Mouse (Mus musculus) heart, adult 11 months (tissue): Measurements from ENCODE around the gene Rhobtb1.

Experiments
- DNase-seq: peaks from one replicate; pipeline ENCODE4 v3.0.0; 2022

Rhobtb1 gene

DNA sequence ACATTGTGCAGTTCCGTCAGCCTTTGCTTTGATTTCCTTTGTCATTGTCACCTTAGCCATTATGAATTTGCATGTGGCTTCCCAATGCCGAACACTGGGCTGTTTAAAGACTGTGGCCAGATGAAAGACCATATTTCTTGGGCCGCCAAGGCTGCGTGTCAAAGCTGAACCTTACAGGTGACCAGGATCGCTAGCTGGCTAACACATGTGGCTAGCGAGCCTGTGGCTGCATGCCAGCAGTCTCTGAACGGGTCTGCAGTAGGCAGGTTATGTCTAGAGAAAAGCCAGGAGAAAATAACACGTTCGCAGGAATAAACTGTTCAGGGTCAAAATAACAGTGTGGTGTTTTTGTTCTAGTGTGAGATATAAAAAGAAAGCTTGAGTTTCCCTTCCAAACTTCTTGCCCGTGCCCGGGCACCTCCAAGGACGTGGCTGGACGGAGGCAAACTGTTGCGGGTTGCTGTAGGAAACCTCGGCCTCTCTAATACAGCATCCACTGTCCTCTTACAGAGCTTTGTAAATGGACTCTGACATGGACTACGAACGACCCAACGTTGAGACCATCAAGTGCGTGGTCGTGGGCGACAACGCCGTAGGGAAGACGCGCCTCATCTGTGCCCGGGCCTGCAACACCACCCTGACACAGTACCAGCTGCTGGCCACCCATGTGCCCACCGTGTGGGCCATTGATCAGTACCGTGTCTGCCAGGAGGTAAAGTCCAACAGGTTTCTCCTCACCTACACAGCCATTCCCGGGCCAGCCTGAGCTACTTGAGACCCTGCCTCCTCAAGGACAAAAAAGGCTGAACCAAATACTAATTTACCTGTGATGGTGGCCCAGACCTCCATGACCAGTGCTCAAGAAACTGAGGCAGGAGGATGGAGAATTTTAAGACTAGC is 97.3 kb downstream of the Rhobtb1 start:
- DNase-seq, result peak; percentile 92

DNA sequence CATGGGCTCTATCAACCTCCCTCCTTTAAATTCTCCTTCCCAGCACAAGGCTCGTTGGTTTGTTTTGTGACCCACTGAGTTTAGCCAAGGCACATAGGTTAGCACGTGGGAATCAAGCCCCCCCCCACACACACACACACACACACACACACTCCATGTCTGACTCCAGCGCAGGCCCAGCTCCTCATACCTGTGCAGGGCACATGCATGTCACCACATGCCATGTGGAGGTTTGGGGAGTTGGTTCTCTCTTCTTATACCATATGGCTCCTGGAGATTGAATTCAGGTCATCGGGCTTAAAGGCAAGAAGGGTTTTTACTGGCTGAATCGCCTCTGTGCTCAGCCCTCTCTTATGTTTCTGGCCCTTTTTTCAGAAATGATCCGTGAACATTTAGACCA is 100.0 kb downstream of the Rhobtb1 start:
- DNase-seq, result peak; percentile 84

DNA sequence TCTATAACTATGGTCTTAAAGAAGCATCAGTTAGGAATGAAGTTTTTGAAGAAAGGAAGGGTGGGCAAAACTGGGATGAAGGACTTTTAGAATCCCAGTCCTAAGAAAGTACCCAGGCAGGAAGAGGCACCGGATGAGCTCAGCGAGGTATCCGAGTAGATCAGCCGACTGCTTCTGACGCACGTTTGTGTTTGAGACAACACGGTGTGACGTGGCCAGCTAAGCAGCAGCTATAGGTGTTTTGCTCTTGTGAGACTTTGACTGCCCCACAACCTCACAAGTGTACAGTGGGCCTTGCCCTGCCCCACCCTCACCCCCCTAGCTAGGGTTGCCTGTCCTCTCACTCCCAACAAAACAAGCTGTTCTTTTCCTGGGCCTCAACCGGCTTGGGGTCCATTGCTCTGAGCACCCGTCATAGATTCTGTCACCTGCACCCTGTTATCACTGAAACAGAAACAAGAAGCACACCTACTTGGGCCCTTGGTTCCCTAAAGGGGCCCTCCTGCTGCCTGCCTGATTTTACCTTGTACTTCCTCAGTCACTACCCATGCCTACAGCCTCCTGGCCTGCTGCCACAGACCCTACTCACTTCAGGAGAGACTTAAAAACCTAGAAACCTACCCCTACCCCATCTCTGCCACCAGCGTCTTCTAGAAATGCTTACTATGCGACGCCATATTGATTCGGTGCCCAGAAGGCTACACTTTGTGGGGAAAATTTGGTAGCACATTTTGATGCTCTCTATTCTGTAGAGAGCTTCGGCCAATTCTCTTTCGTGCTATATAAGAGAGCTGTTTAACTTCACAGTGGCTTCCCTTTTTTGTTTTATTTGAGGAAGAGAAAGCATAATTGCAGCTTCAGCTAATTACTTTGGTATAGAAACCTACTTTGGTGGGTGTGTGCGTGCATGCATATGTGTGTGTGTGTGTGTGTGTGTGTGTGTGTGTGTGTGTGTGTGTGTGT is 101.2 kb downstream of the Rhobtb1 start:
- peak; percentile 92 for DNase-seq

DNA sequence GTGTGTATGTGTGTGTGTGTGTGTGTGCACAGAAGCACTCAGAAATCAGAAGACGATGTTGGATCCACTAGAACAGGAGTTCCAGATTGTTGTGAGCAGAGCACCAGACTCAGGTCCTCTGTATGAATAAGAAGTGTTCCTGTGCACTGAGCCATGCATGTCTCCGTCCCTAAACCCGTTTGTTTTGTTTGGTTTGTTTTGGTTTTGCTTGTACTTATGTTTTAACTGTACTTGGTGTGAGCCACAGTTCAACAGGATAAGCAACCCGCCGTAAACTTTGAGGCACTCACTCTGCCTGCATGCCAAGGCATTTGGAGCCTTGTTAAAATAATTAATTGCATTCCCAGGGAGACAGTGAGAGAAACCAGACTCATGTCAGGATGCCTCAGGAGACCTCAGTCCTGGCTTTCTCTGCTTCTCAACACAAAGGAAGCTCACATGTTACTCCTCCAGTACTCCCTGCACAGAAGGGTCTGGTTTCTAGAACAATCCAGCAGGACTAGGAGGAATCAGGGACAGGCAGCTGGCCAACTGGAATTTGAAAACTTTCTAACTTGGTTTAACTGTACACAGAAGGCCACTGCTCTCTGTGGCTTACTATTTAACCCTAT is 101.9 kb downstream of the Rhobtb1 start:
- DNase-seq, result peak; percentile 97

DNA sequence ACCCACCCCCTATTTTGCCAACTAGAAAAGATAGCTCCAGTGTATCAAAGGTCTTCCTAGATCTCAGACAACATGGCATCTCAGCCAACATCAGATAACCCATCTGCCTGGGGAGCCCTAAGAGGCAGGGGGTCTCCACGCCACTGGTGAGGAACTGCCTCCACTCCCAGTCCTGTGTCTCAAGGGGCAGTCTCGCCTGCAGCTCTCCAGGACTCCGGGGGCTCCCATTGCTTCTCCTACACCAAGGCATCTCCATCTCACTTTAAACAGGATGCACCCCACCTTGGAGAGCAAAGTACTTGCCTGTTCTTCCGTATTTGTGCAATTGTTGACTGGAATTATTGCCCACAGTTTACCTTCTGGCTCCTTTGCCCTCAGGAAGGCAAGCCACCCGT is 102.4 kb downstream of the Rhobtb1 start:
- peak; percentile 91 for DNase-seq

DNA sequence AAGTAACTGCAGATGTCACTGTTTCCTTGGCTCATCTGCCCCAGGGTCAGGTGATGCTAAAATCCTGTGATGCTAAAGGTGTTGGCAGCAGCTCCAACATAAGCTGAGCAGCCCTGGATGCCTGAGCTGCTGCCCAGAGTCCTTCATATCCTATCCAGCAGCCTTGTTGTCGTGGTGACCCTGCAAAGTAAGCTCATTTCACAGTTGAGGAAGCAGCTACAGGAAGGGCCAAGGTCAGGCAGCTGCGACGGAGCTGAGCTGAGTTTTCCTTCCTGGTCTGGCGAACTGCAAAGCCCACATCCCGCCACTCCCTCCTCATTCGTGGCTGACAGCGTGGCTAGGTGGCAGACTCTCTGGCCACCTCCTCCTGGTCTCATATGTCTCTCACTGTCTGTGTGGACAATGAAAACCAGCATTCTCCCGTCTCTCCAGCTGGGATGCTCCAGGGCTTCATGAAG is 103.2 kb downstream of the Rhobtb1 start:
- DNase-seq, result peak; percentile 99

DNA sequence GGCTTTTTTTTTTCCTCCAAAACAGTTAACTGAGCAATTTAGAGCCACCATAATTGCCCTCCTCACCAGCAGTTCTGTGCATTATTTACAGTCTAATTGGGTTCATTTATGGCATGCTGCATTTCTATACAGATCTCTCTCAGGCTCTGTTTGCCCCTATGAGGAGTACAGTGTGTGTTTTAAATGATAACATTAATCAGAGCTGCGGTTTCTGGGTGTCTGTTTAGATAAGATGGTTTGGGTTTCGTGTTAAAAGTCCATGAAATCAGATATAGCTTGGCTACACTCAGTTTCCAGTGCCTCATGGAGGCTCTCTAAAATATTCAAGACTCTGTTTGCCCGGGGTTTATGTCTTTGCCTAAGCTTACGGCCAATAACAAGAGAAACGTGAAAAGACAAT is 104.4 kb downstream of the Rhobtb1 start:
- DNase-seq, result no peak

DNA sequence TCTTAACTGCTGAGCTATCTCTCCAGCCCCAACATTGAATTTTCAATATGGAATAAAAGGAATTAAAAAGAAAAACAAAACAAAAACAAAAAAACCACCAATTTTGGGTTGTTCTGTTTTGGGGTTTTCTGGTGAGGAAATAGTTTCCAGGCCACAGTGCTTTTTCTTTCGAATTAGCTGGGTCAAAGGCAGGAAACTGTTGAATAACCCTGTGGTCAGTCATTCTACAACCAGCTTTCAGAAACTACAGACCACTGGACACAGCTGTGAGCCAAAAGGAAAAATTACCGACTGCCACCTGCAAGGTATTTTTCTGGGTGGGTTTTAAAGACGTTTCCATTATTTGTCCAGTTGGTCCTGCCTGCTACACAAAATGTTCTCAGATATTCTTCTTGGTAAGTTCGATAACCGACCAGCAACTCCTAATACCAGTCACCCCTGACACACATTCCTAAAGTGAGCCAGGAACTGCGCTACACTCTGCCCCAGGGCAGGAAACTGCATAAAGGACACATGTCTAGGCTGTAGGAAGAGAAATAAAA is 106.4 kb downstream of the Rhobtb1 start:
- peak; percentile 91 for DNase-seq

DNA sequence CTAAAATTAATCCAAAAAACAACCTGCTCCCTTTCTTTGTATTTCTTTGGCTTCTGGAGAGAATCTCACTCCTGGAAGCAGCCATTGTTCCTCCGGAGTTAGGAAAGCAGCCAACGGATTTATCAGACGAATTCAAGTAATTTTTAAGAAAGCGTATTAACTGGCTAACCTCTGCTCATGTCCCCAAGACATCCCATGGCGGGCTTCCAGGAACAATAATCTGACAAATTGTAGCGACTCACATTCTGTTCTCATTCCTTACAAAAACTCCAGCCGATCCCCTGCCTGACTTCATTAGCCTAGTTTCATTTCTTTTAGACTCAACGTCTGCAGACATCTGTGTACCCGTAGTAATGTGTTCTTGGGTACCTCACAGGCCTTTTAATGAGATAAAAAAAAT is 107.4 kb downstream of the Rhobtb1 start:
- DNase-seq, result peak; percentile 97

DNA sequence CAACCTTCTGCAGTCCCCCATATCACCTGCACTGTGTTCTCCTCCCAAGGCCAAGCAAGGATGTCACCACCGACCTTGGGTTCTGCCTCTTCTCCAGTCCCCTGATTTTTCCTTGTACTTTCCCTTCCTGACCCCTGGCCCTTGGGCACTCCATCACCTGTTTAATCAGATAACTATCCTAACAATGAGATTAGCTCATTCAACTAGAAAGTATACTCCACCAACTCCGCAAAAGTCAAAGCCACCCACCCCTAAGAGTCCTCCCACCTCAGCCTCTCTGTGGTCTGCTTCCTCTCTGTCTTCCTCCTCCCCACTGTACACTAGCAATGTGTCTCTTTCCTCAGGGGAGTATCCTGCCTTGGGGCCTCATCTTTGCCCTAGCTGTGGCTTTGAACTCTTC is 107.9 kb downstream of the Rhobtb1 start:
- peak; percentile 94 for DNase-seq

DNA sequence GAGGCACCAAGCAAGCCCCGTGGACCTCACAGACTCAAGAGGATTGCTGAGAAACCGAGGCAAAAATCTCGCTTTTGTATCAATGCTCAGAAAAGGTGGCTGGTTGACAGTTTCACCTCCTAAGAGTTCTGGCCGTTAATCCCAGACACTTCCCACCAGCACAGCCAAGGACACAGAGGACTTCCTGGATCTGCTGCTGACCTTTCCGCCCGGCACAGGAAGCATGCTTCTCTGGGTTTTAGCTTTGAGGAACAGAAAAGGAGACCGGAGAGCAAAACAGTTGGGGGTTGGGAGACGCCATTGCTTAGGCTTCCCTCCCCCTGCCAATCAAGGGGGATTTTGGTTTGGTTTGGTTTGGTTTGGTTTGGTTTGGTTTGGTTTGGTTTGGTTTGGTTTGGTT is 108.7 kb downstream of the Rhobtb1 start:
- peak; percentile 97 for DNase-seq

DNA sequence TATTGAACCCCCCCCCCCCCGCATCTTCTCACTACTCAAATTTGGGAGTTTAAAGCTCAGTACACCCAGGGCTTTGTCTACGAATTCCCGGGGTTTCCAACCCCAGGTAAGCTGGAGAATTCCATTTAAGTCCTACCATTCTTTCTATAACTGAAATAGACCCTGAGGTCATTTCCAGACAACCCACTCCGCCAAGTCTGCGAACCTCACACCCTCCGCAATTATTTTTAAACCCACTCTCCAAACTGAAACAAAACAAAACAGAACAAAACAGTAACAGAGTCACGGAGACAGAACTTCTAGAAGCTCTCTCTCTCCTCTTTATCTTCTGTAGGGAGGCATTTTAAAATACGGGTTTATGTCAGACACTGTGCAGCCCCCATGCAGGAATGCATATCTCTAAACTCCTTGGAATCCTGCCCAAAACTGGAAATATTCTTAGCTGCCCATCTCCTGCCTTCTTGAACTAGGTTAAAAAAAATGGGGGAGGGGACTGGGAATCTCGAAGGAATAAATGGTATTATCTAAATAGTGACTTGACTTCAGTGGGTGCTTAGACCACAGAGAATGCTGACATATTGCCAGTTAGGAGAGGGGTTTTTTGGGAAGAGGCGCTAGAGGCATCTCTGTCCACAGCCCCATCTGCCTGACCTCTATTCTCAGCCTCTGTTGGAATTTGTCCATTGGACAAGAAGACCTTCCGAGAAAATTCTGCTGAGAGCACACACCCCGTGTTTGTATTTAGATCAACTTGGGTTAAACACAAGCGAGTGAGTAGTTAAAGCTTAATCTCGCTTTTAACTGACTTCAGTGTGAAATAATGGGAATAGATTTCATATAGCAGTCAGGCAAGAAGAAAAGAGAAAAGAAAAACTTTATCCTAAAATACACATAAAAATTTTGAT is 111.9 kb downstream of the Rhobtb1 start:
- peak; percentile 88 for DNase-seq

DNA sequence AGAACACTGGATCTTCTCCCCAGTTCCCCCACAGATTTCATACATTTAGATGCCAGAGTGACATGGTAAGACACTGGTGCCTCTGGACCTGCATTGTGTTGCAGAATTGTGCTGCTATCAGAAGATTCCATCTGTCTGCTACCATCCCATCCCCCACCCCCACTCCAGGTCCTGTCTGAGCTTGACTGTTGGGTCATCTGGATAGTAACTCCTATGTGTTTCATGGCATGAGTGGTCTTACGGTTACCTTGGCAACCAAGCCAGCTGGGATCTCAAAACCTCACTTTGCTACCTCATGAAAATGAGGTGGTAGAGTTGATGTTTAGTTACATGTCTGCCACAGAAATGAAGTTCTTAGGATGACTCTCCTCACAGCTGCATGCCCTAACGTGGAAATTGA is 112.7 kb downstream of the Rhobtb1 start:
- no peak for DNase-seq

DNA sequence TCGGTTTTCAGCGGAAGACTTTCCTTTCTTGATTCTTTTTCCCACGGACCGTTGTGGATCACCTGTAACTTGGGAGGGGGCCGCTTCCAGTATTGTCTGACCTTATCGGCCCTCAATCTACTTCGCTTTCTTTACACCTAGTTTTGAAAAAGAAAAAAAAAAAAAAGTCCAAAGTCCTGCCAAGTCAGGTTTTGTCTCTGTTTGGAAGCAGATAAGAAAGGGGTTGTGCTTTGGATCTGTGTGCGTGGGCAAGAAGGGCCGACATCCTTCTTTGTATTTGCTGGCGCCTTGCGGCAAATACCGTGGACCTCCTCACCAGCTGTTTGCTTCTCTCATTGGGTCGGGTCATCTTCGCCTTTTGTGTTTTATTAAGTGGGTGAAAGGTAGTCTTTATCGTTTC is 114.2 kb downstream of the Rhobtb1 start:
- no peak for DNase-seq

DNA sequence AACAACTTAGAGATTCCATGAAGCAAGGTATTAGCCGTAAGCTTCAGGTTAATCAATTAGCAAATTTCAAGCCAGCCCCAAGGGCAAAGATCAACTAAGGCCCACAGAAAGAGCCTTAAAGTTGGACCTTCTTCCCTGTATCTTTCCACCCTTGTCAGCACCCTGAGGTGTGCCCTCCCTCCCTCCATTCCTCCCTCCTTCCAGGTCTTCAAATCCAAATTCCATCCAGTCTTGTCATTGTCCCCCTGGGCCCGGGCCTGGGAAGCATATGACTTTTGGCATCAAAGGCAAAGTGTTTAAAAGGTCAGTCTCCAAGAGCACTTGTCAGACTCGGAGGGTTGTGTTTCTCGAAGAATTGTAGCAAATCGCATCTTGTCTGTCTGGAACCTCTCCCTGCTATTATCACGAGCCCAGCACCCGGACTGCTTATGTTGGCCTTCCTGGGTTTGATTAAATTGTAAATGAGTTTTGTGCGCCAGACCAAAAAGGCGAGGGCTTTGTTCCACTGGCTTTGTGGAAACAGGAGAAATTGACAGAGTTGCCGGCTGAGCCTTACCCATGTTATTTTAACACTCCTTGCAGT is 116.9 kb downstream of the Rhobtb1 start:
- DNase-seq, result peak; percentile 94

DNA sequence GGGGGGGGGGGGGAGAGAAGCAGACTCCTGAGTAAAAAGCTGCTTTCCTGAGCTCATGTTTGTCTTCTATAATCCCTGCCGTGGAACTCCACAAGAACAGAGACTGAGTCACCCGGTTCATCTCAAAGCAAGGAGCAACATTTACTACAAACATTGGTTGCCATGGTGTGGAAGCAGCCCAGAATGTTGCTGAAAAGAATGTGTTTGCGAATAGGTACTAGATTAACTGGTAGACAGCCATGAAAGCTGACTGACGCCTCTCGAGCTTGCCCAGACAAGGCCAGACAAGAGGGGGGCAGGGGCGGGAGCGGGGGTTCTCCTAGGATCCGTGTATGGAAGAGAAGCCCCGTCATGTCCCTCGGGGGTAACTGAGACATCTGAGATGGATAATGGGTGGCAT is 120.2 kb downstream of the Rhobtb1 start:
- DNase-seq, result peak; percentile 94

DNA sequence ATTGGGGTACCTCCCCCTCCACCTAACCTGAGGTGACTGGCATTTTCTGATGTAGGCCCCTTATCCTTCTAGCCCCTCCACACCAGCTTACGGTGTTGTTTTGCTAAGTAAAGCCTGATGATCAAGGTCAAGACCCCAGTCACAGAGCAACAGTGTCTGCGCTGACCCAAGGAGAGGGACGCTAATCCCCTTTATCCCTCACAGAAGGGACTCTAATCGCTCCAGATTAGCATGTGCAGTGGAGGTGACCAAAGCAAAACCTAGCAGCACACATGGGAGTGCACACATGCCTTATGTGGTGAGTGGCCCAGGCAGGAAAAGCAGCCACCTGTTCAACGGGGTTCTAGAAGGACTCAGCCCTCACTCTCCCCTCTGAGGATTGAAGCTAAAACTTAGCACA is 123.0 kb downstream of the Rhobtb1 start:
- DNase-seq, result no peak

DNA sequence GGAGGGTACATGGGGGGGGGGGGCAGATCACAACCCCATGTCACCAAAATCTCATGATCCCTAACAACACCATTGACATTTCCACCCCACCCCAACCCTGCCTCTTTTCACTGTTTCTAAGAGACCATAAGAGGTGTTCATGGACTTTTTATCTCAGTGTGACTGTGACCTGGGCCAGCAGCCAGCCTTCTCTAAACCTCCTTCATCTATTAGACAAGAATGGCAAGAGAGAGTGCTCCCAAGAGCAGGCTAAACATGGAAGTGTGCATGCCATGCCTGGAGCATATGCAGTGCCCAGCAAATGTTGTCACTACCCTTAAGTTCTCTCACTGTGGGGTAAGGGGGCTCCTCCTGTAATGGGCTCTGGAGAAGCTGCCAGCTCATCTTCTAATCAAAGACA is 123.5 kb downstream of the Rhobtb1 start:
- DNase-seq, result peak; percentile 96

DNA sequence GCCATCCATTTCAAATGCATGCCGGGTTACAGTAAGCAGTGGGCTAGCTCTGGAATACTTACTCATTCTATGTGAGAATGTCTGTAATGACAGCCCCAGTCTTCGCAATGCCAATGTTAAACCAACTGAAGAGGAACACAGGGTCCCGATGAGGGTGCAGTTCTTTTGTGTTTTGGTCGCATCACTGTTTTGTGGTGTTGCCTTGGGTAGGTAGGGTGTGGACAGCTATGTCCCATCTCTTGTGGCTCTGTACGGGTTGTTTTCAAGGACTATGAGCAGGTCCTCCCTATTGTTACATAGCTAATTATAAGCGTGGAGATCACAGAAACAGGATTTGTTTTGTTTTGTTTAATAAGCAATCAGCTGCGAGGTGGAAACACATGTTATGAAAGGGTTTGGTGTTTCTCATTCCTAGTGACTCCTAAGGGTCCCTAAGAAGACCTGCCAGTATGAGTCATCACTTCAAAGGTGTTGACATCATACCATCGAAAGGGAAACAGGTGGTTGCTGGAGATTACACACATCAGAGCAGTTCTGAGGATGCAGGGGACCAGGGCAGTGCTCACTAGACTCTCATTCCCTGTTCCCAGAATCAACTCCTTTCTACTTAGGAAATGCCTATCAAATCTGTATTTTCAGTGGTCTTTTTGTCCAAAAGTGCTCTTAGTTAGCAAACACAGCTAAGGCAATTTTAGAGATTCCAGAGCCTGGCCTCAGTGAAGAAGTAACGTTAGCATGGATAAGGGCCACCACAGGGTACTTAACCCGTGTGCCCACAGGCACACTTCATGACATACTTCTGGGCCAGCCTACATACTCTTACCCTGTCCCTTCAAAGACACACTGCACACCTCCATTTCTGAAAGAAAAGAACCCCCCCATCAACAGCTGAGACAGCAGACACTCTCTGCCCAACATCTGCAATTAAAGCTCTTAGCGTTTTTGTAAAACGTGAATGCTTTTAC is 124.9 kb downstream of the Rhobtb1 start:
- peak; percentile 94 for DNase-seq

DNA sequence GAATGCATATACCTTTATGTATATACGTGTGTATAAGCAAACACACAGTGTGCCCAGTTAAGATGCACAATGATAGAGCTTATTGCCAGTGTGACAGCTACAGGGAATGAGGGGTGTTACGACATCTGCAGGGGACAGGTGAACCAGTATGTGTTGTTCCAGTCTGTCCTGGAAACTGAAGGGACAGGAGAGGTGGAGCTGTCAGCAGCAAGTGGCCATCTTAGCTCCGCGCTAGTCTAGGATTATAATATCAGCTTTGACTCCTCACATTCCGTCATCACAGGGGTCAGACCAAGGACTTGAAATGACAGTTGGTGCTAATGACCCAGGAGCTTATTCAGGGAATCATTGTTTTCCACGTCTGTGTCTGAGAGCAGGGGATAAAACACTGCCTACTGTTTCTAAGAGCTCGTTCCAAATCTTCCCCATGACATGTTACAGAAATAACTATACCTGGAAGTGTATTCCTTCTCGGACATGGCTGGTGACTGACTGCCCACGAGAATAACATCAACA is 125.7 kb downstream of the Rhobtb1 start:
- peak; percentile 92 for DNase-seq
